Mouse (Mus musculus): ENCODE data around the gene Mpi.

Gene Mpi

DNA sequence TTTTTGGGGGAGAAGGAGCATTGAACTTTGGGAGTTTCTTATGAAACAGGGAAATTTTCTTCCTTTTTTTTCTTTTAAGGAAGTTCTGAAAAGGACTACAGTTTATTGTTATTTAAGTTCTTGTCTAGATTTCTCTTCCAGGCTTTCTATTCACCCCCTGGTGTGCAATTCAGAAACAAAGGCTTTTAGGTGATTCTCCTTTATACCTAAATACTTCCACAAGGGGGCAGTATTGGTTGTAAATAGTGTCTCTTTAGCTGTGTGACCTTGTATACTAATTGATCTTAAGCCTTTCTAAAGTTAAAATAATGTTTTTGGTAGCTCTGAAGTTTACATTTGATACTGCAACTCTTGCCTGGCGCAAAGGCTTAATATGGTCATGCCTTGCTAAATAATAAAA is 28.8 kb downstream of the Mpi start:
- no peak for DNase-seq (ENCODE audit: low spot score in 2 of 2)

DNA sequence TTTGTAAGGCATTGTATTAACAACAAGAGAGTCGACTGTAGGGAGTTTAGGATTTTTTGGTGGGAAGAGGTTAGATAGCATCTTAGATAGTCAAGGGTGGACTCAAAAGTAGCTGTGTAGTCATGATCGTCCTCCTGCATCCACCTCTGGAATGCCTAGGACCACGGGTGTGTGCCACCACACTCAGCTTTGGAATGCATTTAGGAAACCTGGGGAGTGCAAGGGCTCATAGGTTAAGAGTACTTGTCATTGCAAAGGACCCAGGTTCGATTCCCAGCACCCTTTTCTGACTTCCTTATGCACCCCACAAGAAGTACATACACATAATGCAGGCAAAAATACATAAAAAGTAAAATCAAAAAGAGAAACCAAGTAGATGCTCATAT is 29.7 kb downstream of the Mpi start:
- no peak for DNase-seq (ENCODE audit: low spot score in 2 of 2)

DNA sequence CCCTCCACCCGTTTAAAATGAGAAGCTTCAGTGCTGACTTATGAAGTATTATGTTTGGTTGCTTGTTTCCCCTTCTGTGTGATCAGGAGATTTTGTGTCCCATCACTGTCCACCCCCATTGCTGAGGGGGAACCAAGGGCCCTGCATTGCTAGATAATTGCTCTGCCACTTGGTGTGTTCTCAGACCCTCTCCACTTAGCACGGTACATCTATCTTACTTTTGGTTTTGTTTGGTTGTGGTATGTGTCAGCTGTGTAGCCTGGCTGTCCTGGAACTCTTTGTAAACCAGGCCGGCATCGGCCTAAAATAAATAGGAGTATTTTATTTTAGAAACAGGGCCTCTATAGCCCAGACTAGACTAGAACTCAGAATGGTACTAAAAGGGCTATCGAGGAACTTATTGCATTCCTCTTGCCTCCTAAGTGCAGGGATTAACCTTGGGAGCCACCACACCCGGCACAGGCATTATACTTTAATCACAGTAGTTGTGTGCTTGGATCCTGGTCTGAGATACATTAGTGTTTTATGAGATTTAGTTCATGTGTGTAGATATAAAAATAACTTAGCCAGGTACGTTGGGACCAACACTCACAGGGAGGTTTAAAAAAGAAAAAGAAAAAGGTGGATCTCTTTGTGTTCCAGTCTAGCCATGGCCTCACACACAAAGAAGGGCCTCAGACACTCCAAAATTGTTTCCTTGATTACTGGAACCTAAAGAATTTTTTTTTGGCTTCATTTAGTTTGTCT is 30.3 kb downstream of the Mpi start:
- no peak for DNase-seq (ENCODE audit: low spot score in 2 of 2)

DNA sequence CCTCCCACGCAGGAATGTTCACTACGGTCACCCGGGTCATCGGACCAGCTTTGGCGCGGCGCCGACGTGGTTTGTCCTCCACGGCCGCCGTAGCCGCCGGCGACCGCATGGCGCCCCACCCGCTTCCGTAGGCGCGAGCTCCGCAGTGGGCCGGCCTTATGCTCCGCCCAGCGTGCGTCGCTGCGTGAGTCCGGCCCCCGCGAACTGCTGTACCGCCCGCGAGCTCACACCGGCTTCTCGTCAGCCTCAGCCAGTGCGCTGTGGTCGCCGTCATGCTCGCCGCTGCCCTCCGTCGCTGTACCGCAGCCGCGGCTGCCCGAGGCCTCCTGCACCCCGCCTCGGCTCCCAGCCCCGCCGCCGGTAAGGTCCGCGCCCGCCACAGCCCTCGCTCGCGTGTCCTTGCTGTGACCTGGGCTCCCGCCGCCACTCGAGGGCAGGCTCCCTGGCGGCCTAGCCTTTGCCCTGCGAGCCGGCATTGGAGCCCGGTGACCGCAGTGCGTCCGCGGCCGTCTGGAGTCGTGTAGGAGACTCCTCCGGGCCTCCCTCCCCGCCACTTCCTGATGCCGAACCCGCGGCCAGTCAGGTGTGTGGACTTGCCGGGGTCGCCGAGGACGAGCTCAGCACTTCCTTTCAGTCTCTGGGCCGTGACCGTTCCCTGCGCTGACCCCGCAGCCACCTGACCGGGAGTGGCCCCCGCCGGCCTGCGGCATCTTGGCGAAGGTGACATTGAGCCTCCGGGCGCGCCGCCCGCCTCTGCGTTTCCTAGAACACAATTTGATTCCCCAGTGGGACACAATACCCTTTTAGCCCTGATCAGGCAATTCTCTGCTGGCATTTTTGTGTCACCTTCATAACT is 31.3 kb downstream of the Mpi start, which contains the start of gene Cox5a:
Cox5a (plus strand) TSS at position 219 of the 856 bp plus-strand sequence.
- DNase-seq (ENCODE audit: low spot score in 2 of 2): peak; percentile 90 to 94

DNA sequence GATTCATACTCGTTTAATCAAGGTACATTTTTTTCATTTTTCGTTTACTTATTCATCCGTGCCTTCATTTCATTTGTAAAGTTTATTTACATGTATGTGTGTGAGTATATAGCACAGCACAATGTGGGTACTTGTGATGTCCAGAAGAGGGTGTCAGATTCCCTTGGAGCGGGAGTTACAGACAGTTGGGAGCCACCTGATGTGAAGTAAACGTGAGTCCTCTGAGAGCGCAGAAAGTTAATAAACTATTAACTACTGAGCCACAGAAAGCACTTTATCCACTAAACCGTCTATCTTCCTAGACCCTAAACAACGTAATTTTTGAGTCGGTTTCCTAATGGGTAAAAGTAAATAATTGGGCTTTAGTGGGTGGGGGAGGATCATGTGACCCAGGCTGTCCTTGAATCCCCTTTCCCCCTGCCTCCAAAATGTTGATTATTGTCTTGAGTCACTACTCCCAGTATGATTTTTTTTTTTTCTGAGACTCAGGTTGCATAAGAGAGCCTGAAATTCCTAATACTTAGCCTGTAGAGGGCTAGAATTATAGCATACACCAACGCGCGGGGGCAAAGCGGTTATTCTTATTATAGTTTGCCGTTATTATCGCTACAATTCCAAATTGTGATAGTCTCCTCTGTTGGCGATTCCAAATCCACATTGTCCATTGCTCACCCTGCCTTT is 32.0 kb downstream of the Mpi start:
- DNase-seq (ENCODE audit: low spot score in 2 of 2): no peak

DNA sequence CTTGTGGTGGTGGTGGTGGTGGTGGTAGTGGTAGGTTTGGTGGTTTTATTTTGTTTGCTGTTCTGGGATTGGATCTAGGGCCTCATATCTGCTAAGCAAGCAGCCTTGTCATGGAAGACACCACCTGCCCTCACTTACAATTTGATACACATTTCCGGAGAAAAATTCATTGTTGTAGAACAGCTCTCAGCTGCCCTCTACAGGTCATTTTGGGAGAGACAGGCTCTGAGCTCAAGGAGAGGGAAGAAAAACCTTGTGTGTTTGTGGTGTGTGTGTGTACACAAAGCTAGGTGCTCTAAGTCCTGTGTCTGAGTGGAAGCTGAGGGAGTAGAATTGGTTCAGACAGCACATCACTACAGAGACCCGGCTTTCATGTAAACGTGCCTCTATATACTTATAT is 35.5 kb downstream of the Mpi start:
- peak in 1 of 2 experiments; percentile 78 for DNase-seq (ENCODE audit: low spot score in 2 of 2)

DNA sequence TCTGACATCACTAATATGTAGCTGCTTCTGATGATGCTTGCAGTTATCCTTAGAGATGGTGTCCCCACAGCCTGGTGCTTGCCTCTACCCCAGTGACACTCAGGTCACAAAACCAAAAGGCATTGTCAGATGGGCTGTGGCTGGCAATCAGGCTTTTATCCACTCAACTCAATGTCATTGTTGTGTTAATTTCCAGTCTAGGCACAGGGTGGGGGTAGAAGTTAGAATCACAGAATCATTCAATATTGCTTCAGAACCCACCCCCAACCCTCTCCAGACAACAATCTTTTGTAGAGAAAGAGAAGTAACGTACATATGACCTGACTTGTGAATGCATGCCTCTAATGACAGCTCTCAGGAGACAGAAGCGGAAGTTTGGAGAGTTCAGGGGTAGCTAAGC is 42.0 kb downstream of the Mpi start:
- no peak for DNase-seq (ENCODE audit: low spot score in 2 of 2)

DNA sequence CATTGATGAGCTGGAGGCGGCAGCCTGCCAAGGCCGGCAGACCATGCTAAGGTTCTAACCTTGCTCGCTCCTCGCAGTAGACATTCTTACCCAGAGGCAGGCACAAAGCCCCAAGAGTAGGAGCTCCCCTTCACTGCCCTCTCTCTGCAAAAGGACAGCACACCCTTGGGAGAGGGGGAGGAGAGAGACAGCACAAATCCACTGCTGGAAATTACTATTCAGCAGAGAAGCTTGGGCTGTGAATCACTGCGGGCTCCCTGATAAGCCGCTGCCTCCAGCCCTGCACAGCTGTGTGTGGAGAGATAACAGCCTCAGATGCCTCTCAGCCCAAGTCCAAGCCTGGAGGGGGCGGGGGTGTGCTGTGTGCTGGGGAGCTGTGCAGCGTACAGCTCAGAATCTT is 46.9 kb downstream of the Mpi start:
- DNase-seq (ENCODE audit: low spot score in 2 of 2): peak in 1 of 2 experiments; percentile 74

DNA sequence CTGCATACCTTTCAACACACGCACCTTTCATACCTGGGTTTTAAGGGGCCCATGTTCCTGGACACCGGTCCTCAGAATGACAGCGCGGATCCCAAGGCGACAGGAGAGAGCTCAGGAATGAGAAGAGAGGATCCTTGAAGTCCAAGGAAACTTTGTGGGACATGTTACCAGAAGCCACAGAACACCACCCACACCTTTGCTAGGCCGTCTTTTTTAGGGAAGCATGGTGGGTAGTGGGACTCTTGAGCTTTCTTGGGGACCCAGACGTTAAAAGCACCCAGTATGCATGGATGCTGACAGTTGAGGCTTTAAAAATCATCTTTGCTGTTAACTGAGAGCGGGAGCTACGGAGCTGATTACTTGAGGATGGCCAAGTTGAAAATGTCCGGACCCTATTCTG is 47.7 kb downstream of the Mpi start:
- no peak for DNase-seq (ENCODE audit: low spot score in 2 of 2)

DNA sequence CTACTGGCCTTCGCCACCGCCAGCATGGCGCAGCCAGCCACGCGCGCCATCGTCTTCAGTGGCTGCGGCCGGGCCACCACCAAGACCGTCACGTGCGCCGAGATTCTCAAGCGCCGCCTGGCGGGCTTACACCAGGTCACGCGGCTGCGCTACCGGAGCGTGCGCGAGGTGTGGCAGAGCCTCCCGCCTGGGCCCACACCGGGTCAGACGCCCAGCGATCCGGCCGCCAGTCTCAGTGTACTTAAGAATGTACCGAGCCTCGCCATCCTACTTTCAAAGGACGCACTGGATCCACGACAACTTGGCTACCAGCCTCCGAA is 48.2 kb downstream of the Mpi start:
- DNase-seq (ENCODE audit: low spot score in 2 of 2): peak; percentile 39 to 70

DNA sequence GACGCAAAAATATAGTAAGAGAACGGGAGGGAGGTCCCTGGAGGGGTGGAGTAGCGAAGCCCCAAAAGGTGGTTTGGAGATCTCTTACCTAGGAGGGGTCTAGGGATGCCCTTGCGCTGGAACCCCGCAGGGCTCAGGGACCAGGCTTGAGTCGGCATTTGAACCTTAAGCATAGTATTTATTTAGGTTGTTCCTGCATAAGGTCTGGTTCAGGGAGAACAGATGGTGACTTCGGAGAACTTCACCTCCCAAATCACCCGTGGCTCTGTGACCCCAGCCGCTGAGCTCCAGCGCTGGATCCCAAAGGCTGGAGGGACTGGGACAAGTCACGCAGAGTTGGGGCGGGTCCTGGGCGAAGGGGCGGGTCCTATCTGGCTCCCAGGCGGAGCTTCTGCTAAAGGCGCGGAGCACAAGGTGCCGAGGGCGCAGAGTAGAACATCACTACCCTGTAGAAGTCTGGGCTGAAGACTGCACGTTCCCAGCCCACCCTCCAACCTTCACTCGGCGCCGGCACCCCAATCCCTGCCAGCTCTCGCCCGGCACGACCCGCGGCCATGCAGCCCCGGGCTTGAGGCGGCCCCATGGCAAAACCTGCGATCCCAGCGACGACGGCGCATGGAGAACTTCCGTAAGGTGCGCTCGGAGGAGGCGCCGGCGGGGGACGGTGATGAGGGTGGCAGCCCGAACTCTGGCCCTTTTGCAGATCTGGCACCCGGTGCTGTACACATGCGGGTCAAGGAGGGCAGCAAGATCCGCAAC is 48.8 kb downstream of the Mpi start, which contains the start of gene Rpp25:
Rpp25 (plus strand) TSS at position 405 of the 759 bp plus-strand sequence.
- peak in 1 of 2 experiments; percentile 36 for DNase-seq (ENCODE audit: low spot score in 2 of 2)

DNA sequence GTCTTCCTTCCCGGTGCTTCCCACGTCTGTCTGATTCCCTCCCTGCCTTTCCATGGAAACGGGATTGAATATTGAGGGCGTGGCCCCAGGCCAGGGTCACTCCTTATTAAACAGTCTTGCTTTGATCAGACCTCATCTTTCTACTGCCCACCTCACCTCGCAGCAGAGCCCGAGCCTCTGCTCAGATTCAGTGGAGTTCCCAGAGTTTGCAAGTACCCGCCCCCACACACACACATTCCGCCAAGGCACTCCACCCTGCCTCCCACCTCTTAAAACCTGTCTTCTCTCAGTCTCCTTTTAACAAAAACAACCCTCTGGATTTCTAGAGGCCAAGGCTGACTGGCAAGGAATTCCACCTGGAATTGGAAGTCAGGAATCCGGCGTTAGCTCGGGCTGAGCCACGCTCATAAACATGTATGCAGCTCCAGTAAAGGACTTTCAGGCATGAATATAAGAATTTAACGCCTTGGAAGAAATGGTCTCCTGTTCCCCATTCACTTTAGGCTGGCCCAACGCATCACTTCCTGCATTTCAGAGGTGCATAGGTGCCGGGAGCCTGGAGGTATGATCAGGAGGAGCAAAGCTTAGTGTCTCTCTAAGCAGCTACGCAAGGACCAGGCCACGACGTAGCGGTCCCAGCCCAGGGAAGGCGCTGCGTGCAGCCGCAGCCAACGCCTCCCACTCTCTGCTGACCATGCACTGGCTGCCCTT is 49.5 kb downstream of the Mpi start:
- no peak for DNase-seq (ENCODE audit: low spot score in 2 of 2)

DNA sequence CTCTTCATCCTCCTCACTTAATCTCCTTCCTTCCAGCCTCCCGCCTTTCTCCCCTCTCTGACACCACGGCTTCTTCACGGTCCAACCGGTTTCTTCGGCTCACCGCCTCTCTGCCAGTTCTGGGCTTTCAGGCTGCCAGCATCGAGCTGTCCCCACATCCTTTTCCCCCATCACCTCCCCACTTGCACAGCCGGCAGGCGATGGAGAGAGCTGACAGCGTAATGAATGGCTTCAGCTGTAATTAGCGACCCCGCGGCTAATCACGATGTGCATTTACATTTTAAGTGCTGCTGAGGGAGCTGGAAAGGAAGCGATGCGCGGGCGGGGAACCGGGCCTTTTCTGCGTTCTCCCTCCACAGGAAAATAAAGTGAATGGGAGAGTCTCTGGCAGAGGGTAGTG is 50.7 kb downstream of the Mpi start:
- DNase-seq (ENCODE audit: low spot score in 2 of 2): no peak

DNA sequence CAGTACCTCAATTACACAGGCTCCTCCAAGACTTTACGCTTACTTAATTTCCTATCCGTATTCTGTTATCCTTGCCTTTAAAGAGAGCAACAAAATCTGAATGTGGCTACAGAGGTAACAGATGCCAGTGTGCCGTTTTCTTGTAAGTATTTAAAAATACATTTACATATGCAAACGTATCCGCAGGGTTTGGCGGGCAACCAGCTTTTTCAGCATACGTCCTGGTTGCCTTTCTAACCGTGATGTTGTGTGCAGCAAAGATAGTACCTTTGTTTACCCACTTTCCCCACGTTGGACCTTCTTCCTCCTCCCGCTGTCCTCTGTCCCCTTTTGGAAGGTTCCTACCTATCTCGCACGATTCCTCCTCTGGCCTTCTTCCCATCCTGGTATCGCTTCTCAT is 51.1 kb downstream of the Mpi start:
- DNase-seq (ENCODE audit: low spot score in 2 of 2): no peak

DNA sequence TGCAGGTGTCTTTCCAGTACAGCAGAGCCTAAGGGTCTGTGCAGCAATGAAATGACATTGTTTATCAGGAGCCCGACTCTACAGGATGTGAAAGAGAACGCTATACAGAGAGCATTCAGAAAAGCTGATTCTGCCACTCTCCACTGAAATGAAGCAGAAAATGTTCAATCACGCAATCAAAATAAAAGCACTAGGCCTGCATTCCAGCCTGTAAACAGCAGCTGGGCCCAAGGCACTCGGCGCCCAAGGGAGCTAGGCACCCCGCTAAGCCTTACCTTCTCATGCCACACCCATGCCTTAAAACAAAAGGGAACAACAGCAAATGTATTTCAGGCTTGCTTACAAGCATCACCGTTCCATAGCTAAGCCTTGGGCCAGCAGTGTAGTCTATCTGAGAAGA is 54.0 kb downstream of the Mpi start:
- DNase-seq (ENCODE audit: low spot score in 2 of 2): no peak

DNA sequence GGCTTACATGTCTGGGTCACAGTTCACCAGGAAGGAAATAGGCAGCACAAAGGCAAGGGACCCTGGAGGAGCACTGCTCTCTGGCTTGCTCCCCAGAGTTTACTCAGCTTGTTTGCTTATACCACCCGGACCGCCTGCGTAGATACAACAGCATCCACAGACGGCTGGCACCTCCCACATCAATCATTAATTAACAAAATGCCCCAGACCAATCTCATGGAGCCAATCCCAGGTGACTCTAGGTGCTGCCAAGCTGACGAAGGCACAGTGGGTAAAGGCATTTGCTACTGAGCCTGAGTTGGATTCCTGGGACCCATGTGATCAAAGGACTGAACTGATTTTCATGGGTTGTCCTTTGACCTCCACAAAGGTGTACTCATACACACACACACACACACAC is 55.3 kb downstream of the Mpi start:
- DNase-seq (ENCODE audit: low spot score in 2 of 2): no peak

DNA sequence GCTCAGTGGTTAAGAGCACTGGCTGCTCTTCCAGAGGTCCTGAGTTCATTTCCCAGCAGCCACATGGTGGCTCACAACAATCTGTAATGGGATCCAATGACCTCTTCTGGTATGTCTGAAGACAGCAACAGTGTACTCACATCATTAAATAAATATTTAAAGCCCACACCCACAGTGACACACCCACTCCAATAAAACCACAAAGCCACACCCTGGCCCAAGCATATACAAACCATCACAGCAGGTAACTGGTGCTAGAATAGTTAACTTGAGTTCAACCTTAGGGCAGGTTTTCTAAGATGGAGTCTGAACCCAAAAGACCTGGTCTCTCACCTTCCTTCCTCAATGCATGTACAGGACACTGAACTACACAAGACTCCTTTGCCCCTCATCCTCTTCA is 57.6 kb downstream of the Mpi start:
- DNase-seq (ENCODE audit: low spot score in 2 of 2): no peak

Measured in spleen, postnatal 10 days (tissue).